Mouse (Mus musculus) CD4-positive, CD25-positive, alpha-beta regulatory T cell, adult 2 months (primary cell): ENCODE results near the gene Itk.
A peak's percentile ranks its signal among the peaks of the same experiment; 100 is the strongest.
"Not testable (repeated sequence)": the region's sequence is repeated elsewhere in the genome, so short reads cannot be mapped to it uniquely, and the experiment has no call there.

ENCODE experiments used
- DNase-seq: peaks from one replicate; pipeline ENCODE4 v3.0.0-alpha.2; 2012; ENCODE audit warnings: low read depth, low spot score

Itk gene

GRCm38 (mm10) chr11:46389336-46390117 is at the start of gene Itk:
Gene Itk (minus strand): TSS chr11:46389515.
- peak; percentile 93 for DNase-seq

GRCm38 (mm10) chr11:46437459-46438000 is 48.2 kb upstream of the Itk start:
- peak; percentile 79 for DNase-seq

GRCm38 (mm10) chr11:46436760-46437458 is 47.6 kb upstream of the Itk start, which contains the start of gene Med7:
Gene Med7 (plus strand): TSS chr11:46436925.
- DNase-seq: peak; percentile 97

GRCm38 (mm10) chr11:46435363-46435762 is 46.0 kb upstream of the Itk start:
- no peak for DNase-seq

GRCm38 (mm10) chr11:46431129-46431528 is 41.8 kb upstream of the Itk start:
- peak; percentile 92 for DNase-seq

- peak; percentile 31 for DNase-seq
Observed at GRCm38 (mm10) chr11:46430123-46430522, 40.8 kb upstream of the Itk start.

GRCm38 (mm10) chr11:46428131-46428530 is 38.8 kb upstream of the Itk start:
- not testable (repeated sequence) for DNase-seq

- DNase-seq: peak; percentile 64
Observed at GRCm38 (mm10) chr11:46421086-46421888, 32.0 kb upstream of the Itk start.

GRCm38 (mm10) chr11:46418860-46419259 is 29.5 kb upstream of the Itk start:
- no peak for DNase-seq

GRCm38 (mm10) chr11:46418438-46418837 is 29.1 kb upstream of the Itk start:
- no peak for DNase-seq

GRCm38 (mm10) chr11:46410018-46410563 is 20.8 kb upstream of the Itk start:
- DNase-seq: no peak

GRCm38 (mm10) chr11:46406721-46407120 is 17.4 kb upstream of the Itk start:
- no peak for DNase-seq

- DNase-seq: peak; percentile 72
Observed at GRCm38 (mm10) chr11:46404986-46405385, 15.7 kb upstream of the Itk start.

- DNase-seq: no peak
Observed at GRCm38 (mm10) chr11:46401555-46401954, 12.2 kb upstream of the Itk start.

GRCm38 (mm10) chr11:46398933-46399383 is 9.6 kb upstream of the Itk start:
- DNase-seq: peak; percentile 89

GRCm38 (mm10) chr11:46398473-46398872 is 9.2 kb upstream of the Itk start:
- no peak for DNase-seq

- DNase-seq: no peak
Observed at GRCm38 (mm10) chr11:46397900-46398299, 8.6 kb upstream of the Itk start.

GRCm38 (mm10) chr11:46396860-46397179 is 7.5 kb upstream of the Itk start:
- DNase-seq: no peak

GRCm38 (mm10) chr11:46396167-46396859 is 7.0 kb upstream of the Itk start, which contains the start of gene Fam71b:
Gene Fam71b (plus strand): TSS chr11:46396559.
- peak; percentile 52 for DNase-seq

GRCm38 (mm10) chr11:46395698-46396097 is 6.4 kb upstream of the Itk start:
- no peak for DNase-seq

- DNase-seq: no peak
Observed at GRCm38 (mm10) chr11:46395088-46395487, 5.8 kb upstream of the Itk start.
